Mouse (Mus musculus) ES-Bruce4 (cell line): Measurements from ENCODE around the gene Sipa1l2. TPM values are rescaled to one million over a fixed set of nuclear protein-coding genes. Genes with fewer than 3 reads are reported as not detected.

Experiments
- H3K27ac ChIP-seq: 2 replicates; pipeline ENCODE4 v1.5.1; 2012; ENCODE audit warnings: low read length, inconsistent platforms; ENCODE audit not compliant: insufficient read depth
- H3K27me3 ChIP-seq: 2 replicates; pipeline ENCODE4 v1.6.1; 2012; ENCODE audit warnings: mild to moderate bottlenecking, low read length, inconsistent platforms; ENCODE audit not compliant: control insufficient read depth, poor library complexity, insufficient read depth, severe bottlenecking
- H3K36me3 ChIP-seq: 2 replicates; pipeline ENCODE4 v1.6.1; 2012; ENCODE audit warnings: inconsistent platforms, mild to moderate bottlenecking, low read length, moderate library complexity; ENCODE audit not compliant: control insufficient read depth, poor library complexity, insufficient read depth, severe bottlenecking
- H3K4me1 ChIP-seq: one replicate; pipeline ENCODE4 v1.8.1; 2011; ENCODE audit warnings: low read length; ENCODE audit not compliant: control insufficient read depth, insufficient read depth
- H3K4me3 ChIP-seq: 2 replicates; pipeline ENCODE4 v1.5.1; 2011; ENCODE audit warnings: low read depth, mild to moderate bottlenecking, low read length
- H3K9ac ChIP-seq: 2 replicates; pipeline ENCODE4 v1.6.1; 2012; ENCODE audit warnings: low read depth, mild to moderate bottlenecking, inconsistent platforms; ENCODE audit not compliant: poor library complexity, severe bottlenecking
- H3K9me3 ChIP-seq: replicated peaks from 2 replicates; pipeline ENCODE4 v1.6.1; 2012; ENCODE audit warnings: mild to moderate bottlenecking, low read length, inconsistent platforms; ENCODE audit not compliant: control insufficient read depth, poor library complexity, insufficient read depth, severe bottlenecking
- CTCF ChIP-seq: IDR thresholded peaks from one replicate; pipeline ENCODE4 v1.8.1; 2011; ENCODE audit warnings: low read depth, low read length
- EP300 ChIP-seq: IDR thresholded peaks from 2 replicates; pipeline ENCODE4 v1.6.1; 2011; ENCODE audit warnings: low read depth, low read length; ENCODE audit not compliant: insufficient read depth
- POLR2A ChIP-seq: IDR thresholded peaks from one replicate; pipeline ENCODE4 v1.8.1; 2011; ENCODE audit warnings: low read length; ENCODE audit not compliant: insufficient read depth
- polyA plus RNA-seq: library from polyadenylated mRNA; stranded (reverse); fragments of >200 nt; gene quantifications from 2 replicates; pipeline ENCODE4 v1.2.4, GENCODE M21; 2011; ENCODE audit warnings: low read depth; ENCODE audit not compliant: missing spikeins, insufficient read depth, insufficient read length

Sipa1l2 gene
- polyA plus RNA-seq, 1 experiment, result 25.1 TPM

DNA sequence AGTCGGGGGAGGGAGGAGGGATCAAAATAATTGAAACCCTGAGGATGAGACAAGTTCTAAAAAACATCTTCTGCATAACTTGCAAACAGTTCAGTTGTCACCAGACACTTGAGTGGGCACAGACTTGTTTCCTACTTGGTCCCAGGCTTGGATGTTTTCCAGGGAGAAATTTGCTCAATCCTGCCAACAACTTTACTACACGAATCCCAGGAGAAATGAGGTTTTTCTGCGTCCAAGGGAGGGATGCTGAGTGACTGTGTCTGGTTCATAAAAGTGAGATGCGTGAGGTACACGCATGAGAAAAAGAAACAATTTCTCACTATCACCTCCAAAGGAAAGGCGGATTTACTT lies 38.5 kb downstream of the Sipa1l2 start:
- no peak for TF ChIP-seq EP300
- TF ChIP-seq CTCF, result no peak
- TF ChIP-seq POLR2A, result no peak
- Histone ChIP-seq H3K9me3 (no peaks in the 10 kb centered on the region), H3K36me3 (no peaks in the 10 kb centered on the region), H3K9ac (no peak overlapping the region), H3K27me3 (no peaks in the 10 kb centered on the region), H3K4me1 (peaks cover 17% of the 10 kb centered on the region), H3K4me3 (no peak overlapping the region), H3K27ac (peak overlapping the region; percentile 32)

DNA sequence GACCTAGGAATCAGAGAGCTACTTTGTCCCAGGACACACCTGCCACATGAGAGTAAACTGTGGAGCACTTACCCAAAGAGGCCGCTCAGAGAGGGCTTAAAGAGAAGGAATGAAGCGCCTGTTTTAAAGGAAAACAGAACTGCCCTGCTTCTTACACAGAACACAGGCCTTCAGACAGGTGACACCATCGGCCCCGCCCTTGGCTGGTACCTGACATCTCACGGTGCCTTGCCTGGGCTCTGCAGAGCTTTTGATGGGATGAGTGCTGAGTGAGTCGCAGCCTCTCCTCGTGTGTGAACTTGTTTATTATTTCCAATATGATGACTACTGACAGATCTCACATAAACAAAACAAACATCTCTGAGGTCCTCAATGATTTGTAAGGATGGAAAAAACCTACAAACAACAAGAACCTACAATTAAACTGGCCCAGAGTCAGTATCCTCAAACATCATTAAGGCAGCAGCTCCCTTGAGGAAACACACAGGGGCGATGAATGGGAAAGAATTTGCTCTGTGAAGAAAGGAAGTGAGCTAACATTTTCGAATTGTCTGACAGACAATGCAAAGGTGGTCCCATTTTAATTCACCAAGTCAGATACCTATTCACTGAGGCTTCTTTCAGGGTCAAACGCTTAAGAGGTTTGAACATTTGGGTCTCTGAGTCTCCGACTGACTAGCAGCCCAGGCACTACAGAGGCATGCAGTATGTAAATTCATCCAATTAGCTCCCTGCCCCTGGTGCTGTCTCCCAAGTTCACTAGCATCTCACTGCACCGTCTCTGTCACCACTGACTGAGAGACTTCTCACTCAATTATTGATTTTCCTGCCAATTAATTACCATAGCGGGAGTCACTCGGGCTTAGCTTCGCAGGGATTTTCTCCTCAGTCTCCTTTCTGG lies 39.2 kb downstream of the Sipa1l2 start:
- Histone ChIP-seq H3K4me1 (peaks cover 17% of the 10 kb centered on the region), H3K9me3 (no peaks in the 10 kb centered on the region), H3K4me3 (no peak overlapping the region), H3K36me3 (no peaks in the 10 kb centered on the region), H3K9ac (no peak overlapping the region), H3K27ac (peak overlapping the region; percentile 32; the same call in 1 of the 2 replicates), H3K27me3 (no peaks in the 10 kb centered on the region)
- no peak for TF ChIP-seq EP300
- TF ChIP-seq CTCF, result no peak
- no peak for TF ChIP-seq POLR2A

DNA sequence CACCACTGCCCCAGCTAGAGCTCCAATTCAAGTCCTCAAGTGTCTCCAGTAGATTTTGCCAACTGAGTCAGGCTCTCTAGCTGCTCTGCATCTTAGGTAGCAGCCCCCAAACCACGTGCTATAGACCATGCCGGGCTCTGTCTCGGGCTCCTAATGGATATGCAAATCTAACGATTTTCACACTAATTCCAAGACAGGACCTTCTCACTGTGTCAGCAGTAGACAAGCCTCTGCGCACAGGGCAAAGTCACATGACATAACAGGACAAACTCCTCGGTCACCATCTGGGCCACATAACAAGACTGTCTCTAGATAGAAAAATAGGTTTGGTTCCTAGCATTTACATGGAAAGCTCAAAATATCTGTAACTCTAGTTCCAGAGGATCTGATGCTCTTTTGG lies 40.6 kb downstream of the Sipa1l2 start:
- Histone ChIP-seq H3K27me3 (no peaks in the 10 kb centered on the region), H3K36me3 (no peaks in the 10 kb centered on the region), H3K9me3 (no peaks in the 10 kb centered on the region), H3K4me1 (peaks cover 19% of the 10 kb centered on the region), H3K9ac (no peak overlapping the region), H3K27ac (no peak overlapping the region), H3K4me3 (no peak overlapping the region)
- TF ChIP-seq EP300 (no peak), CTCF (no peak), POLR2A (no peak)

DNA sequence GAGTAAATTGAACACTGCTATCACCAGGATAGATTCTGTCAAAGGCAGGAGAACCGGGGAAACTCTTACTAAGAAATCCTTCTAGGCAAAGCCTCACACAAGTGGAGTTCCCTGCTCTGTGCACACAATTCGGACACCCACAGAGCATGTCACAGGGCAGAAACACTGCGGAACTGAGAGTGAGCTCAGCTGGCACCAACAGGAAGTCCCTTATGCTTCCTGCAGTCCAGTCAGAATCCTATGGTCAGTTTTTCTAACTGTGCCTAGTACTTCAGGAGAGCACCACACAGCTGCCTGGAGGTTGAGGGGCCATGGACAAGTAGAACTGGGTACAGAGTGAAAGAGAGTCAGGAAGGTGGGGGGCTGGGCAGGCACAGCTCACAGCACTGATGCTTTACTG lies 41.7 kb downstream of the Sipa1l2 start:
- no peak for TF ChIP-seq CTCF
- TF ChIP-seq EP300, result no peak
- no peak for TF ChIP-seq POLR2A
- no peak overlapping the region for H3K27ac ChIP-seq
- H3K9ac ChIP-seq, result no peak overlapping the region
- H3K9me3 ChIP-seq, result no peaks in the 10 kb centered on the region
- no peaks in the 10 kb centered on the region for H3K27me3 ChIP-seq
- H3K4me1 ChIP-seq, result peaks cover 19% of the 10 kb centered on the region
- no peak overlapping the region for H3K4me3 ChIP-seq
- no peaks in the 10 kb centered on the region for H3K36me3 ChIP-seq

DNA sequence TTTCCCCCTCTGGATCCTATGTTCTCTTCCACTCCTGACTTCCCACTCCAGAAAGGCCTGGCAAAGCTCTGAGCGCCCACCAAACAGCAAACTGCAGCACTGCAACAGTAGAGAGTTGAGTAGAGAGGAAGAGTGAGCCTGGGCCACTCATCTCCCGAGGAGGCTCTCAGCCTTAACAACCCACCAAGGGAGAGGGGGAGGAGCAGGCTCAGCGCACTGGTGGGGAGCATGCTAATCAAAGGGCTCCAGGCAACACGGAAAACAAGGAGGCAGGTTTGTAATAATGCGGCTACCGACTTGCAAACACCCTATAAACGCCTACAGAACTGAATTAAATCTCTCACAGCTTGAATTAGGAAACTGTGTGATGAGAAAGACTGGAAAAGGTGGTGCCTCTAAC lies 42.6 kb downstream of the Sipa1l2 start:
- TF ChIP-seq EP300 (no peak), POLR2A (no peak), CTCF (no peak)
- Histone ChIP-seq H3K4me3 (no peak overlapping the region), H3K9ac (no peak overlapping the region), H3K36me3 (no peaks in the 10 kb centered on the region), H3K27me3 (no peaks in the 10 kb centered on the region), H3K27ac (no peak overlapping the region), H3K4me1 (peaks cover 17% of the 10 kb centered on the region), H3K9me3 (no peaks in the 10 kb centered on the region)

DNA sequence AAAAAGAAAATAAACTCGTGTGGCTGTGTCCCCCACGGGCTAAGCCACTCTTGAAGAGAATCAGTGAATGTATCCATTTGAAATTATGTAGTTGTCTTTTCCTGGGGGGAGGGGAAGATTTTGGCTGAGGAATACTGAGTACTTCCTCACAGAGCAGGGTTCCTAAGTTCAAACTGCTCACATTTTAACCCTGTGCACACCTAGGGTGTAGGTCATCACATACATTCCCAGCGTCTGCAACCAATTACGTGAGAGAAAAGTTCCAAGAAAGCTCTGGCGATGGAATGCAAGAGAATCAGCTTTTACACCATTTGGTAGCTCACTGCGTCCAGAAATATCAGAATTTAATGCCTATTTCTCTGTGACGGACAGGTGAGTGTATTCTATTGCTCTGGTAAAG lies 43.0 kb downstream of the Sipa1l2 start:
- Histone ChIP-seq H3K9me3 (no peaks in the 10 kb centered on the region), H3K27me3 (no peaks in the 10 kb centered on the region), H3K36me3 (no peaks in the 10 kb centered on the region), H3K4me1 (peaks cover 16% of the 10 kb centered on the region), H3K27ac (no peak overlapping the region), H3K9ac (no peak overlapping the region), H3K4me3 (no peak overlapping the region)
- TF ChIP-seq POLR2A (no peak), EP300 (no peak)
